Mouse (Mus musculus) cerebellum, postnatal 14 days (tissue): ENCODE data around the gene Cpm.
"Not testable (repeated sequence)": the region's sequence is repeated elsewhere in the genome, so short reads cannot be mapped to it uniquely, and the experiment has no call there.

Experiments
- DNase-seq, 2 experiments: peaks; one replicate each; pipeline ENCODE4 v3.0.0; 2021; ENCODE audit warnings: mixed read lengths in 2 of 2

Cpm gene

GRCm38 (mm10) chr10:117691389-117691968 is 62.2 kb downstream of the Cpm start:
- DNase-seq = no peak

DNA sequence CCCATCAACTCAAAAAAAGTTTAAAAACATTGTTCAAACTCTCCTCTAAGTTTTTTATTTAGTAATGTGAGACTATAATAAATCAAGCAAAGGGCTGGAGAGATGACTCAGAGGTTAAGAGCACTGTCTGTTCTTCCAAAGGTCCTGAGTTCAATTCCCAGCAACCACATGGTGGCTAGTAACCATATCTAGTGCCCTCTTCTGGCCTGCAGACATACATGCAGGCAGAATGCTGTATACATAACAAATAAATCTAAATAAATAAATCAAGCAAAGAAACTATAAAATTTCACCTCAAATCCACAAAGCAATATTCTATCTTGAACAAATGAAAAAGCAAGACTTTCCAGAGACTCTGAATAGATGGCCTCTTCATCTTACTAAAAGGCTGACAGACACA is 62.9 kb downstream of the Cpm start:
- DNase-seq = no peak

DNA sequence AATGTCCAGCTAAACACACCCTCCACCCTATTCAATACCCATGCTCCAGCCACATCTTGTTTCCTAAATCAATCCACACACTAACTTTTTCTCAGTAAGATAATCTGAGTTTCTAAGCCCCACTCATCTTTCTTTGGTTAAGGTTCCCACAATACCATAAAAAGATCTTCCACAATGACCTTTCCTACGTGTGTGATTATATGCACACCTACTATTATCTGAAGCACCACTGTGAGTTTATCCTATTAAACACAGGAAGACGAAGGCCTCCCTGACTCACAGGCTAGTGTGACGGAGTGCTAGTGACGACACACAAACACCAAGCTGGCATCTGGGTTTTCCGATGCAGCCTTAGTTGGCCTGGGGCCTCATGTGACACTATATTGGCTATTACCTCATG is 63.7 kb downstream of the Cpm start:
- no peak for DNase-seq

DNA sequence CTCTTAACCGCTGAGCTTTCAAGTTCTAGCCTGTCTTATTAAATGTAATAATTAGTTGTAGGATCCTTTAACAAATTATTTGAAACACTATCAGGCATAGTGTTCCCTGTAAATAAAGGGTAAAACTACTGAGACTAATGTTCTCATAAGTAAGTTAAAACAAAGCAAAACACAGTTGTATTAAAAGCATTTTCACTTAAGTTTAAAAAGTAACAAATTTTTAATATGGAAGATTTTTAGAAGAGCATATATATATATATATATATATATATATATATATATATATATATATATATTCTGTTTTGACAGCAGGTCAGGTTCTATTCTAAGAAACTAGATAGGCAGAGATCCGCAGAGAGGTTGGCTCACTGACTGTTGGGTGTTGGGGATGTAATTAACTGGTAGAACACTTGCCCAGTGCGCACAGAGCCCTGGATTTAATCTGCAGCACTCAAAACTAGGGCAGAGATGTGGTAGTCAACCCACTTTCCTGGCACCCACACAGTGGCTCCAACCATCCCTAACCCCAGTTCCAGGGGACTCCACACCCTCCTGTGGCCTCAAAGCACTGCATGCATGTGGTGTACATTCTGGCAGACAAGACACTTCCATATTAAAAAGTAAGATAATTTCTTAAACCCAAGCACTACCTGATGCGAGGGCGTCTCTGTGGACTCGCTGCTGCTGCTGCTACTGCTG is 65.1 kb downstream of the Cpm start:
- DNase-seq = no peak

DNA sequence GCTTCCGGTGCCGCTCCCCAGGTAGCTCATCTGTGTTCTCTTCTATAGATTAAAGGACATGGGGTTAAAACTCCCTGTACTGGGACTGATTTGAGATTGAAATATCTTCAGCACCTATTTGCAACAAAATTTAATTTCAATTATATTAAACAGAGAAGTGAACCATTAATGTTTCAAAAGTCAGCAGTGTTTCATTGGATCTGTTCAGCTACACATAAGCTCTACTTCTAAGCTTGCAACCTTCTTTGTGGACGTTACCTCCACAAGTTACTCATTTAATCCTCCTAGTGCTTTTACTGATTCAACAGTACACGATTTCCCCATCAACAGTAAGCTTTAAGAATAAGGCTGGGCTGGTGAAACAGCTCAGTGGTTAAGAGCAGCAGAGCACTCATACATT is 65.7 kb downstream of the Cpm start:
- no peak for DNase-seq

GRCm38 (mm10) chr10:117695605-117696004 is 66.3 kb downstream of the Cpm start:
- no peak for DNase-seq

- DNase-seq = no peak
Measured at GRCm38 (mm10) chr10:117696021-117696826, 66.9 kb downstream of the Cpm start.

GRCm38 (mm10) chr10:117696827-117697560 is 67.7 kb downstream of the Cpm start:
- no peak for DNase-seq

DNA sequence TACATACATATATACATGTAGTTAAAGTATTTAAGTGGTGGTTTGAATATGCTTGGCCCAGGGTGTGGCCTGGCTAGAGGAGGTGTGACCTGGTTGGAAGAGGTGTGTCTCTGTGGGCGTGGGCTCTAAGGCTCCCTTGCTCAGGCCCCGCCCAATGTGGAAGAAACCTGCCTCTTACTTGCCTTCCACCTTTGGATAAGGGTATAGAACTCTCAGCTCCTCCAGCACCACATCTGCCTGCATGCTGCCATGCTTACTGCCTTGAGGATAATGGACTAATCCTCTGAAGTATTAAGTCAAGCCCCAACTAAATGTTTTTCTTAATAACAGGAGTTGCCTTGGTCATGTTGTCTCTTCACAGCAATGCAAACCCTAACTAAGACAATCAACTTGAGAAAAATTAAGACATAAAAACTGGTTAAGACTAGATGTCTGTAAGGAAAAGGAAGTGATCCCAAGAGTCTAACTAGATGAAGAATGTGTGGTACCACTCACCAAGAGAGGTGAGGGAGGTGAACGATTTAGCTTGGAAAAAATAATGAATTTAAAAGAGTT is 68.3 kb downstream of the Cpm start:
- no peak for DNase-seq

GRCm38 (mm10) chr10:117698313-117699138 is 69.2 kb downstream of the Cpm start:
- no peak for DNase-seq

- DNase-seq = no peak
Measured at GRCm38 (mm10) chr10:117699914-117700313, 70.6 kb downstream of the Cpm start.

GRCm38 (mm10) chr10:117700450-117700849 is 71.2 kb downstream of the Cpm start:
- DNase-seq = no peak

DNA sequence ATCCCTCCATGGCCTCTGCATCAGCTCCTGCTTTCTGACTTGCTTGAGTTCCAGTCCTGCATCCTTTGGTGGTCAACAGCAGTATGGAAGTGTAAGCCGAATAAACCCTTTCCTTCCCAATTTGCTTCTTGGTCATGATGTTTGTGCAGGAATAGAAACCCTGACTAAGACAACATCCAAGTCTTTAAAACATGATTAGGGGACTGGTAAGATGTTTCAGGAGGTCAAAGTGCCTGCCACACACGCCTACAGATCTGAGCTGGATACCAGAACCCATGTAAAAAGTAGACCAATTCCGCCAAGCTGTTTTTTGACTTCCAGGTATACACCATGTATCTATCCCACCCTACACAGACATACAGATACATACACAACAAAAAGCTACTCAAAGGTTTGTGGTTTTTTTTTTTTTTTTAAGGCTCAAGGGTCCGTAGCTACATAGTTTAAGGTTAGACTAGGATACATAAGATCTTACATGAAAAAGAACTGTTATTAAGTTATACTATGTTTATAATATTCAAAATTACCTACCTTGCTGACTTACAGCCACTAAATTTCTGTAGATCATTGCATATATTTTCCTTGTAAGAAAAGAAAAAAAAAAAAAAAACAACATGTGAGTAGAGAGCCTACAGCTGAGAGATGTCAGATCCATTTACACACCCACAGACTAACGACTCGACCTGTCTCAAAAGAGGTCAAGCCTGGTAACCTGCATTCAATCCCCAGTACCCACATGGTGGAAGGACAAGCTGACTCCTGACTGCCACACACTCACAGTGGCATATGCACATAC is 71.9 kb downstream of the Cpm start:
- DNase-seq = no peak

DNA sequence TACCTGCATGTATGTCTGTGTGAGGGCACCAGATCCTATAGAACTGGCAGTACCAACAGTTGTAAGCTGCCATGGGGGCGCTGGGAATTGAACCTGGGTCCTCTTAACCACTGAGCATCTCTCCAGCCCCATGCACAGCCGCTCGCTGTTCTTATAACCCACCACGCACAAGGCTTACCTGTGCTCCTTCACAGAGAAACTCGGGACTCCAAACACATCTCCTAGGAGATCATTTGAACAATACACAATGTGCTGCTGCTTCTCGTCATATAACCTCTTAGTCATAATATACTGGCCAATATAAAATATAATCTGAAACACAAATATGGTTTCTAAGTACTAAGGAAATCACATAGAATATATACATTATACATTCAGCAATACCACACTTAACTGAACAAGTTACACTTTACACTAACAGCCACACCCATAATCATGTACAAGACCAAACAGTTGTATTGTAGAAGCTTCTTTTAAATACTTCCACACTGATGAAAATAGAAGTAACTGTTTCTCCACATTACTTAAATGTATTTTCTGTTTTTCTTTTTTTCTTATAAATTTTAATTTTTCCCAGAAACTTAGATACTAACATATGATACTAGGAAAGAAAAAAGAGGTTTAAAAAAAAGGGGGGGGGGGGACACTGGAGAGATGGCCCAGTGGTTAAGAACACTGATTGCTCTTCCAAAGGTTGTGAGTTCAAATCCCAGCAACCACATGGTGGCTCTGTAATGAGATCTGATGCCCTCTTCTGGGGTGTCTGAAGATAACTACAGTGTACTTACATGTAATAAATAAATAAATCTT is 72.9 kb downstream of the Cpm start:
- DNase-seq = no peak

- no peak for DNase-seq
Measured at GRCm38 (mm10) chr10:117703506-117703905, 74.2 kb downstream of the Cpm start.

- DNase-seq = not testable (repeated sequence)
Measured at GRCm38 (mm10) chr10:117704314-117704963, 75.1 kb downstream of the Cpm start.

DNA sequence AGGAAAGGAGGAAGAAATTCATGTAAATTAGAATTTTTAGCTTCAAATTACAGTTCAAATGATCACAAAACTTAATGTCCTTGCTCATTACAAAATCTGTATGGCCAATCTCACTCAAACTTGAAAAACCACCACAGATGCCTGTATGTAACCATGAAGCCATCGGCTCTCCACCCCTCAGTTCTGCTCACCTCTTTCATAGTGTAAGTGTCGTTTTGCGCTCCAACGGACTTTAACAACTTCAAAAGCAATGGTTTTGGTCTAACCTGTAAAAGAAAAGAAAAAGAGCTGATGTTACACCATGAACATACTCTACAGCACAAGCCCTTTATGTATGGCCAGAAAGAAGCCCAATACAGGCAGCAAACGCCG is 75.7 kb downstream of the Cpm start:
- no peak for DNase-seq

DNA sequence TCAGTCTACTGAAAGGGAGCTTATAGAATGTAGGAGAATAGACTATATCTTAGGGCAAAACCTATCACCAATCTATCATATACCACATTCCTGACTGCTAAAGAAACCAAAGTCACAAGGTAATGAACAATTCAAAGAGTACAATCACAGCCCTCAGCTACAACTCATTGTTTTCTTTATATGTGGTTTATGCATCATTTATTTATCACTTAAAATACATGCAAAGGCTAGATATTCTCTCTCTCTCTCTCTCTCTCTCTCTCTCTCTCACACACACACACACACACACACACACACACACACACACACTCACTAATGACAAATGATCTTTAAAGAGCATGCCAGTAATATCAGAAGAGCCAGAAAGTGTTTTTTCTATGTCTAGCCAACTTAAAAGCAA is 76.5 kb downstream of the Cpm start:
- DNase-seq = no peak

DNA sequence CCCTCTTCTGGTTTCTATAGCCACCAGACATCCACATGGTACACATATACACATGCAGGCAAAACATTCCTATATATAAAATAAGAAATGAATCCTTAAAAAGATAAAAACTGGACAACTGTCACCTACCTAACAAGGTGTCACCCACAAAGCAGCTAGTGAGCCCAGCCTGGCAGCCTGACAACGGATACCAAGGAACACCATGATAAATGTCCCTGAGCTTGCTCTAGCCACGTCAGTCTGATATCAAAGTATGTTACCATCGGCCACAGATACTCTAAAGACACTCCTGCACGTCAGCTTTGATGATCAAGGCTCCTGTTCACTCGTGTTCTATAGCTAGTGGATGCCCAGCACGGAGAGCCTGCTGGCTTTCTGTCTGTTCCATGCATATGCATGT is 77.1 kb downstream of the Cpm start:
- DNase-seq = no peak
